Mouse (Mus musculus) splenic B cell, adult 2 months (primary cell): Measurements from ENCODE around the gene Tmcc3.

Source experiments
- DNase-seq: peaks from one replicate; pipeline ENCODE4 v3.0.0-alpha.2; 2011; ENCODE audit warnings: low read depth, low spot score
- H3K27me3 ChIP-seq: 2 replicates; pipeline ENCODE4 v1.6.1; 2012; ENCODE audit warnings: mild to moderate bottlenecking, low read length, moderate library complexity, mixed read lengths; ENCODE audit not compliant: control insufficient read depth, poor library complexity, insufficient read depth, severe bottlenecking
- H3K36me3 ChIP-seq: 2 replicates; pipeline ENCODE4 v1.6.1; 2012; ENCODE audit warnings: mild to moderate bottlenecking, low read length, moderate library complexity, mixed read lengths; ENCODE audit not compliant: control insufficient read depth, poor library complexity, insufficient read depth, severe bottlenecking

The Tmcc3 gene

GRCm38 (mm10) chr10:94409661-94410060, 97.9 kb downstream of the Tmcc3 start:
- Histone ChIP-seq H3K36me3 (no peaks in the 10 kb centered on the region), H3K27me3 (no peaks in the 10 kb centered on the region)
- no peak for DNase-seq

GRCm38 (mm10) chr10:94411594-94411993, 99.8 kb downstream of the Tmcc3 start:
- Histone ChIP-seq H3K27me3 (no peaks in the 10 kb centered on the region), H3K36me3 (no peaks in the 10 kb centered on the region)
- no peak for DNase-seq

GRCm38 (mm10) chr10:94413770-94414651, 102.3 kb downstream of the Tmcc3 start:
- Histone ChIP-seq H3K27me3 (no peaks in the 10 kb centered on the region), H3K36me3 (no peaks in the 10 kb centered on the region)
- DNase-seq = no peak

GRCm38 (mm10) chr10:94415950-94416844, 104.4 kb downstream of the Tmcc3 start:
- Histone ChIP-seq H3K36me3 (no peaks in the 10 kb centered on the region), H3K27me3 (no peaks in the 10 kb centered on the region)
- DNase-seq = peak; percentile 36

- DNase-seq = no peak
- Histone ChIP-seq H3K36me3 (no peaks in the 10 kb centered on the region), H3K27me3 (no peaks in the 10 kb centered on the region)
Measured at GRCm38 (mm10) chr10:94417643-94418042, 105.9 kb downstream of the Tmcc3 start.

- peak; percentile 52 for DNase-seq
- H3K36me3 ChIP-seq = no peaks in the 10 kb centered on the region
- H3K27me3 ChIP-seq = no peaks in the 10 kb centered on the region
Measured at GRCm38 (mm10) chr10:94426000-94426920, 114.5 kb downstream of the Tmcc3 start.

GRCm38 (mm10) chr10:94426921-94427270, 115.1 kb downstream of the Tmcc3 start:
- DNase-seq = no peak
- H3K27me3 ChIP-seq = no peaks in the 10 kb centered on the region
- no peaks in the 10 kb centered on the region for H3K36me3 ChIP-seq

- Histone ChIP-seq H3K27me3 (no peaks in the 10 kb centered on the region), H3K36me3 (no peaks in the 10 kb centered on the region)
- no peak for DNase-seq
Measured at GRCm38 (mm10) chr10:94428186-94428942, 116.6 kb downstream of the Tmcc3 start.

GRCm38 (mm10) chr10:94430566-94430965, 118.8 kb downstream of the Tmcc3 start:
- no peak for DNase-seq
- Histone ChIP-seq H3K36me3 (no peaks in the 10 kb centered on the region), H3K27me3 (no peaks in the 10 kb centered on the region)

- DNase-seq = no peak
- no peaks in the 10 kb centered on the region for H3K27me3 ChIP-seq
- no peaks in the 10 kb centered on the region for H3K36me3 ChIP-seq
Measured at GRCm38 (mm10) chr10:94432933-94433332, 121.2 kb downstream of the Tmcc3 start.

GRCm38 (mm10) chr10:94433901-94434300, 122.2 kb downstream of the Tmcc3 start:
- DNase-seq = no peak
- Histone ChIP-seq H3K36me3 (no peaks in the 10 kb centered on the region), H3K27me3 (no peaks in the 10 kb centered on the region)

GRCm38 (mm10) chr10:94442725-94443124, 131.0 kb downstream of the Tmcc3 start:
- H3K36me3 ChIP-seq = no peaks in the 10 kb centered on the region; the same call in 1 of the 2 replicates
- no peaks in the 10 kb centered on the region for H3K27me3 ChIP-seq
- DNase-seq = no peak

GRCm38 (mm10) chr10:94443453-94443852, 131.7 kb downstream of the Tmcc3 start:
- DNase-seq = no peak
- Histone ChIP-seq H3K27me3 (no peaks in the 10 kb centered on the region), H3K36me3 (no peaks in the 10 kb centered on the region; the same call in 1 of the 2 replicates)

GRCm38 (mm10) chr10:94445192-94445591, 133.4 kb downstream of the Tmcc3 start:
- DNase-seq = no peak
- H3K36me3 ChIP-seq = no peaks in the 10 kb centered on the region; the same call in 1 of the 2 replicates
- H3K27me3 ChIP-seq = no peaks in the 10 kb centered on the region
